Mouse (Mus musculus): Measurements from ENCODE around the gene Zbtb20. TPM values are rescaled to one million over a fixed set of nuclear protein-coding genes. Genes with fewer than 3 reads are reported as not detected.

Gene Zbtb20
- total RNA-seq, 2 experiments from 2014 or later, result 169 to 192 TPM

Small RNA genes within 50 kb of the gene (microRNA-seq; reads per million reads assigned to microRNA genes)
- 0 reads per million in 2 experiments for gene Mir568

Data from heart, postnatal 14 days (tissue).